Mouse (Mus musculus) adrenal gland, adult 2 months (tissue): ENCODE data around the gene Map7. TPM values are rescaled to one million over a fixed set of nuclear protein-coding genes. Genes with fewer than 3 reads are reported as not detected.

ENCODE experiments used
- DNase-seq: peaks from one replicate; pipeline ENCODE4 v3.0.0; 2021
- polyA plus RNA-seq: library from polyadenylated mRNA; depleted of rRNA; stranded (reverse); fragments of >200 nt; gene quantifications from 2 replicates; pipeline ENCODE4 v1.2.3, GENCODE M21; 2012
- total RNA-seq, 2 experiments: library from RNA; stranded (reverse); gene quantifications; 2 replicates each; pipeline ENCODE4 v1.2.3; 2021

Gene Map7
- total and polyA plus RNA-seq, 3 experiments: 8.9 to 18.1 (median 14.6) TPM

DNA sequence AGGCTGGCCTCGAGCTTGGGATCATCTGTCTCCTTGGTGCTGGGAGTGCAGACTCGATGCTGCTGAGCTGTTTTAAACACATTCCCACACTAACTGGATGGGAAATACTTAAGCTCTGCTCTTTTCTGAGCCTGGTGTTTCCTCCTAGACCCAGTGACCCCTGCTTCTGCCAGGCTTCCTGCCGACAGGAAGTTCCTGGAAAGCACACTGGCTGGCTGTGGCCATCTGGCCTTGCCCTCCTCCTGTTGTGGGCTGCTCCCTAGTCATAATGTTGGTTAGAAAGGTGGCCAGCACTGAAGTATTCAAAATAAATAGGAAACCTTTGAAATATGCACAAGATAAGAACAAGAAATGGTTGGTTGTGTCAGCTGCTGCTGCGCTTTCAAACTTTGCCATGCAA lies 86.2 kb downstream of the Map7 start:
- DNase-seq: peak; percentile 18

DNA sequence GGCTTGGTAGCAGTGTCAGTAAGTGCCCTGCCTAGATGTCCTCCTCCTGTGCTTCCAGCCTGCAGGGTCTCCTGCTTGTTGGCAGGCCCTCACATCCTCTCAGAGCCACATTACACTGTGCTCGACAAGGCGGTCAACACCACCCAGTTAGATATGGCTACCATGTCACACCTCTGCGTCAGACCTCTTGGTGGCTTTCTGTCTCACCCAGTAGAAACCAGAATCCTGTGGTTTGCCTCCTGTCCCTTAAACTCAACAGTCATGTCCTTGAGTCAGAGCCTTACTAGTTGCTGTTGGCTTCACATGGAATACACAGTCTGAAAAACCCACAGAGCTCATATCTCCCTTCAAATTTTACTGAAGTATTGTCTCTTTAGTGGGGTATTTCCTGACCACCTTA lies 87.4 kb downstream of the Map7 start:
- DNase-seq: no peak

DNA sequence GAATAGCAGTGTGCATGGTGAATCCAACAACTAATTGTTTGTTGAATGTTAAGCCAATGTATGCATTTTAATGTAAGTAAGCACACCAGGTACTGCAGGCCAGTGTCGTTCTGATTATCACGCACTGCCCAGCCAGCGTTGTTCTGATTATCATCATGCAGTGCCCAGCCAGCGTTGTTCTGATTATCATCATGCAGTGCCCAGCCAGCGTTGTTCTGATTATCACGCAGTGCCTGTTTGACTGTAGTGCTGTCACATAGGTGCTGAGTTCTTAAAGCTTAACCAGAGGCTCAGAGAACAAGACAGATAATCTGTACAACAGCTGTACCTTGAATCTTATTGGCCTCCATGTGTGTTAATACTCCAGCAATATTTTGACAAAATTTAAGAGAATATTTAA lies 88.0 kb downstream of the Map7 start:
- DNase-seq: no peak

DNA sequence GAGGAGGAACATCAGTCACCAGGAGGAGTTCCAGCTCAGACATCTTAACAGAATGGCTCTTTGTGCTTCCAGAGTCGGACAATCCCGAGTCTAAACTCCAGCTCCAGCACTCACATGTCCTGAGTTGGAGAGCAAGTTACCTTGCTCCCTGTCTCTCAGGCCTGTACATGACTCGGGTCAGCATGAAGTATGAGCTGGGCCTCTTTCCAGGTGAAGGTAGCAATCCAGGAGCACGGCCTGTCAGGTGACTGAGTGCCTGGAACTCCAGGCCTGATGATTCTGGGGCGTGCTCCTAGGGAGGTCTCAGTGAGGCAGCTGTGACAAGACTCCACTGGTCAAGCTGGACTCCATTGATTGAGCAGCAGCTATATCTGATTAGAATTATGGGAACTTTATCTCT lies 90.0 kb downstream of the Map7 start:
- no peak for DNase-seq

DNA sequence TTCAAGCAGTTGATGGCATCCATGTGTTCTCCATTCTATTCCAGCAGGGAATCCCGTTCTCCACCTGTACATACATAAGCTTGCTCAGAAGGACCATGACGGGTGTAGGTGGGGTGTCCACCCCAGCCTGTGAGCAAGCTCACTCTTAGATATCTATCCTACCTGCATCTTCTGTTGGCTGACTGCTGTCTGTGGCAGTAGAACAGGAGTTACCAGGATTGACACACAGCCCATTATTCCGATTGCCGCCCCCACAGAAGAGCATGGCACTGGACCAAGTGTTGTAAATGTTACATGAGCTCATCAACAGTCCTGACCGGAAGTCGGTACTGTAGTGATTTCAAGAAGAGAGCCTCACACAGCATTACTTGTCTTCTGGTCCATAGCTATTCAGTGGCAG lies 92.6 kb downstream of the Map7 start:
- no peak for DNase-seq

DNA sequence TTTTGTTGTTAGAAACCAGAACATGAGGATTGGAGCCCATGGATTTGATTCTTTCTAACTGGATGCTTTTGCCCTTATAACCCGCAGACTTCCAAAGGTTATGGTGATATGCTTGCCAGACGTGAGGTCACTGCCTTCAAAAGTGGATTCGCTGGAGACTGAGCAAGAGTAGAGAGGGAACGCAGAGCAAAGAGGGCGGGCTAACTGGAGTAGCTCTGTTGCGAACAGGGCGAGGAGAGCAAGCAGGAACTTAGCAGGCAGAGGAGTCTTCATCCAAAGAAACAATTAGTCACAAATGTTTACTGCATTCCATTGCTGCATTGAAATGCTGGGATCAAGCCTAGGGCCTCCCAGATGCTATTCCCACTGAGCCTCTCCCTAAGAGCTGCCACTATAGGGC lies 95.0 kb downstream of the Map7 start:
- DNase-seq: no peak

DNA sequence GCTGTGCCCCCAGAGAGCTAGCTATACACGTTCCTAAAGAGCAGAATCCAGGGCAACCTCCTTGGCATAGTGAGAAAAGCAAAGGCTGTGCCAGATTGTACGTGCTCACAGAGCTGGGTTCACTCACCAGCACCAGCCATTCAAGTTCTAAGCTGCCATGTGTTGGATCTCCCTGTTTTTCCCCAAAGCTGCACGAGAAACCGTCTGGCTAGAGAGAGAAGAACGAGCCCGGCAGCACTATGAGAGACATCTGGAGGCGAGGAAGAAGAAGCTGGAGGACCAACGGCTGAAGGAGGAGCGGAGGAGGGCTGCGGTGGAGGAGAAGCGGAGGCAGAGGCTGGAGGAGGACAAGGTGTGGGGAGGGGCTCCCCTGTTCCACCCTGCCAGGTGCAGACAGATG lies 96.8 kb downstream of the Map7 start:
- no peak for DNase-seq

DNA sequence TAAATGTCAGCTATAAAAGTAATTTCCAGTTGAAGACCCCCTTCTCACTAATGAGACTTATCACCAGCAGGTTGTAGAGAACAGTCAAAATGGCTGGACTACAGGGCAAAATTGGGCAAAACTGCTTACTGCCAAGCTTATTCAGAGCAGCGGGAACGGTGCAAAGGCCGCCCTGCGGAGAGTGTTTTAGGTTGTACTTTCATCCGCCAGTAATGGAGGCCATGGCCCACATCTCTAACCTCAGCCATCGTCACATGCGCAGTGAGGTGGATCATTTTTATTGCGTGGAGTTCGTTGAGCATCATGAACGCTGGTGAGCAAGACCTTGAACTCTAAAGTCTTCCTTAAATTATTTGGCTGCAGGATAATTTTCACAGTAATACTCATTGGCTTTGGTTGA lies 100.8 kb downstream of the Map7 start:
- no peak for DNase-seq

DNA sequence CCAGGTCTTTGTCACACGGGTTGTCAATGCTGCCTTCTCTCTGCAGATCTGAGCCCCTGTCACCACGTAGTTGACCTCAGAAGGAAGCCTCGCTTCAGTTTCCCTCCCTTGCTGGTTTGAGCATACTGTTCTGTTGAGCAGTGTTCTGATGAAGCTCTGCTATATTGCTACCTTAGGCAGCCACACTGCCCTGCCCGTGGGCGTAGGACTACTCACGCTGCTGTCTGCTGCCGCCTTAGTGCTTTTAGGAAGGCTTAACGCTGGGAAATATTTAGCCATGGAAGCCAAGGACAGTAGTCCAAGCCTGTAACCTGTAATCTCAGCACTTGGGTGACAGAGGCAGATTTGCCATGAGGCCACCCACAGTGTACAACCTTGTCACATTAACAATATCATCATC lies 107.3 kb downstream of the Map7 start:
- DNase-seq: no peak

DNA sequence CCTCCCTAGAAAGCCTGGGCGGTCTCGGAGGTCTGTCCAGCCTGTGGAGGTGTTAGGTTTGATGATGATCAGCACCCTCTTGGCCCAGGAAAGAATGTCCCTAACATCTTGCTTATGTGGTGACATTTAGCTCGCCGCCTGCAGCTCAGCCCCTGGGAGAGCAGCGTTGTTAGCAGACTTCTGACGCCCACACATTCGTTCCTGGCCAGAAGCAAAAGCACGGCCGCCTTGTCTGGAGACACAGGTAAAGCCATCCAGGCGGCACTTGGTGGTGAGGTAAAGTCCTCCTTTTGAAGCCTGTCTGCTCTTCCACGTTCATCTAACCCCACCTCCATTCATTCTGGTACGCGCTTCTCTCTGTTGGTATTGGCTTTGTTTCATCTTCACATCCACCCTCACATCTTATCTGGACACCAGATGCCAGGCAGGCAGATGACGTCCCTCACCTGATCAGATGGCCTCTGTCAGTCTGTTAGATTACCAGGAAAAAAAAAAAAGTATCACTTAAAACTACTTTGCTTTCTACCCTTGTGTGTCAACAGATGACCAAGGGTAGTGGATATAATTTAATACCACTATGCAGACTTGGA lies 108.9 kb downstream of the Map7 start:
- DNase-seq: no peak

DNA sequence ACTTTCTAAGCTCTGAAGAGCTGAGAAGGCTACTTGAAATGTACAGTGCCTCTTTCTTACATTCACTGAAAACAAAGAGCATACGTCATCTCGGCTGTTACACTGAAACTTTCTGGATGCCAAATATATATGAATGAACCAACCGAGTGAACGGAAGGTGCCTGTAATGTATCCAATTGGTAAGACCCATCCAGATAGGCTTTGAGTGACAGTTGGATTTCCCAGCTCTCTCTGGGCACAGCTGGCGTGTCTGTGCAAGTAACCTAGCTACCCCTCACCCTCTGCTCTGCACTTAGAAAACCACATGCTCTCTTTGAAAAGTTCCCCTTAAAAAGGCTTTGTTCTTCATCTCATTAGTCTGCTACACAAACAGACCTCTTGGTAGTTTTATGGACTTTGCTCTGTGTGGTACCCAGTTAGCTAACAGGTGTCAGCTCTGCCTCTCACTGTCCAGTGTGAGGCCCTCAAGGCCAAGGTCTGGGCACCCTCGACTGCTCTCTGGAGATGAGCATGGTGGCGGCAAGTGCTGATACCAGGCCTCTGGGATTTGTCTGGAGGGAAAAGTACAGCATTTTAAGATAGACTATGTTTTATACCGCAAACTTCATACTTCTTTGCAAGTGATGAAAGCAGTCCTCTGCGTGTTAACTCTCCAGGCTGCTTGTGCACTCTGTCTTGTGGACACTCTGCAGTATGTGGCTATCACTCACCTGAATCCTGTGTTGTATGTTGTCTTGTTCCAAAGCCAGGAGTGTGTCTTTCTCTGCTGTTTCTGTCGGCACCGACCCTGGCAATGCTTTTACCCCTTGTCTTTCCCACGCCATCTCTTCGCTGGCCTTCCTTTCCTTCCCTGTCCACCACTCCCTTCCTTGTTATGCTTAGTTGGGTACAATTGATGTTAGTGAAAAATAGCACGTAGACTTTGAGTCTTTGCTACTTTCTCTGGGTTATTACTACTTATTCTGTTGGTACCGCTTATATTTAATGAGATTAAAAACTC lies 109.8 kb downstream of the Map7 start:
- no peak for DNase-seq

DNA sequence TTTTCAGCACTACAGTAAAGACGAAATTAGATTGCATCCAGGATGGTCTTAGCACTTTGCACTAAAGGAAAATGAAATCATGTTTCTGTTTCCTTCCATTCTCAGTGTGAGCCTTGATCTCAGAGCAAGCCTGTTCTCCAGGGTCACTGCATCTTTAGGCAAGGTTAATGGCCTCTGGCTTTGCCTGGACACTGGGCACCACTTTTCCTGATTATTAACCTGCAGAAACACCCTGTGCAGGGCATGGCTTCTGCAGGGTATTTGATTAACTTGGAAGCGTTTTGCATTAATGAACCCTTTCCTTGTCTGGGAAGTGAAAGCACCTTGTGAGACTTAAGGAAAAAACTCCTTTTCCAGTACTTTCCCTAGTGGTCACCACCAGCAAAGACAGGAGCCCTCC lies 111.2 kb downstream of the Map7 start:
- no peak for DNase-seq

DNA sequence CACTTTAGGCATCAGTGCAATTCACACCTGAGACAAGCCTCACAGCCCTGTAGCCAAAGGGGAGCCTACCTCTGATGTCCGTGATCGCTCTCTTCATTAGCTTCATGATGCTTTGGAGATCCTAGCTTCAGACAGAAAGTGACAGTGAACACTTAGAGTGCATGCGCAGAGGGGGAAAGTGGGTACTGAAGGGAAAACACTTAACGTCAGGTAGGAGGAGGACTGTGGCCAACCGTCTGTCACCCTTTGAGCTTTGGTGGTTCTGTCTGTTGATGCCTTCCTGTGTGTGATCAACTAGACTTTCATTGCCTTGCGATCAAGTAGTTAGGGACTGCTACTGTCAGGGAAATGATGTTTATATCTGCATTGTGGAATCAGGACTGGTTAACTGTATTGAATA lies 114.6 kb downstream of the Map7 start:
- no peak for DNase-seq

DNA sequence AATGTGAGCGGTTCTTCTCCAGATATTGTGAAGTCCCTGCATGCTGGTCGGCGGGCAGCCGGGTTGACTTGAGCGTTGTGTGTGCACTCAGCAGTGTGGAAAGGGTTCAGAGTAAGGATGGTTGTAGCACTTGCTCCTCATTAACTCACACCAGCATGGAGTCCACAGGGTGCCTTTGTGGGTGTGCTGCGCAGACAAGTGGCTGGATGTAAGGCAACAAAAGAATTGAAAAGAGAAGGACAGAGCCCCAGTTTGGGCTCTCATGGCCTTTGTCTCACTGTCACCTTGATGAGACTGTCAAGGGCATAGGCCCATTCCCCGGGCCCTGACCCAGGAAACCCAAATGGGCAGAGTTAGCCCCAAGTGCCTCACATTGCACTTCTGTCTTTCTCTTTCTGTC lies 116.2 kb downstream of the Map7 start:
- DNase-seq: no peak

DNA sequence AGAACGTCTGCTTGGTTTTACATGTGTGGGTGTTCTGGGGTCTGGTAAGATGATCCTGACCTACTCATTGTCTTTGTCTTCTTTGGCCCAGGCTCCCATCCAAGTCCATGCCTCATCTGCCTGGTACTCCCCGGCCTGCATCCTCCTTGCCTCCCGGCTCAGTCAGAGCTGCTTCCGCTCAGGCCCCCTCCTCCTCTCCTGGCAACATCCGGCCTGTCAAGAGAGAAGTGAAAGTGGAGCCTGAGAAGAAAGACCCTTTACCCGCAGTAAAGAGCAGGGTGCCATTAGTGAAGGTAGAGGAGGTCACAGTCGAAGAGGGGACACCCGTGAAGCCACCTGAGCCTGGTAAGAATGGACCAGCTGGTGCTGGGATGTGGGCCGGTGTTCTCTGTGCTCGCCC lies 118.8 kb downstream of the Map7 start:
- peak; percentile 45 for DNase-seq

DNA sequence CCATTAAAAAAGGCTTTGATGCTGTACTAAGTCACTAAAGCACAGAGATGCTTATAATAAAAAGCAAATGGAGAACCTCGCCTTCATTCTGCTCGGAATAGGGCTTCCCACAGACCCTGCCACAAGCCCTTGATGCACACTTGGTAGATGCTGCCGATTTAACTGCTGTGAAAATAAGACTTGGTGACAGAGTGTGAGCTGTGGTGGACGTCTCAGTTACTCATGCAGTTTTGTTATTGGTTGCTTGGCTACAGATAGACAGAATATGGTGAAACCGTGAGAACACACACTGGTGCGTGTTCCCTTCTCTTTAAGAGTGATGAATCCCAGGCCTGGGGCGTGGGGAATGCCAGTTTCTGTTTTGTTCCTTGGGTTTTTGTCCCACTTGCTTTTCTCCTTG lies 120.7 kb downstream of the Map7 start:
- no peak for DNase-seq

DNA sequence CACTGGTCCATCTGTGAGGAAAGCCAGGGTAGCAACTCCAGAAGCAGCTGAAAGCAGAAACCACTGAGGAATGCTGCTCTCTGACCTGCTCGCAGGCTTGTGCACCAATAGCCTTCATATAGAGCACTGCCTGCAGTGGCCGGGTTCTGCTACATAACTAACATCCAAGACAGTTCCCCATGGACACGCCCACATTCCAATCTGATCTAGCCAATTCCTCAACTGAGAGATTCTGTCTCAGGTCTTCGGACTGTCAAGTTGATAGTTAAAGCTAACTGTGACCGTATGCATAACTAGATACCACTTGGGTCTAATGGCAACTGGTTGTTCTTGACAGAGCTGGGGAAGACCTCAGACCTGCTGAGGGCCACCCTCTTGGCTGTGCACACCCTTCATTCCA lies 124.1 kb downstream of the Map7 start:
- no peak for DNase-seq

DNA sequence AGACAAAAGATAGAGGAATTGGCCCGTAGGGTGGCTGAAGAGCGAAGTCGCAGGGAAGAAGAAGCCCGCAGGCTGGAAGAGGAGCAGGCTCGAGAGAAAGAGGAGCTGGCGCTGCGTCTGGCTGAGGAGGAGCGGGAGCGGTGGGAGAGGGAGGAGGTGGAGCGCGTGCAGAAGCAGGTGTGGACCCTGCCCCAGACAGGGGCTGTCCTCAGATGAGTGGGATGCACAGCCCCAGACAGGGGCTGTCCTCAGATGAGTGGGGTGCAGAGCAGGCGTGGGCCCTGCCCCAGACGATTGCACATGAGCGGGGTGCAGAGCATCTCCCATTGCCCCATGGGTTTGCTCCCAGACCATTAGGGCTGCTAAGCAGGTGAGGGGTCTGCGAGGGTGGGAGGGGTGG lies 125.0 kb downstream of the Map7 start:
- DNase-seq: no peak

DNA sequence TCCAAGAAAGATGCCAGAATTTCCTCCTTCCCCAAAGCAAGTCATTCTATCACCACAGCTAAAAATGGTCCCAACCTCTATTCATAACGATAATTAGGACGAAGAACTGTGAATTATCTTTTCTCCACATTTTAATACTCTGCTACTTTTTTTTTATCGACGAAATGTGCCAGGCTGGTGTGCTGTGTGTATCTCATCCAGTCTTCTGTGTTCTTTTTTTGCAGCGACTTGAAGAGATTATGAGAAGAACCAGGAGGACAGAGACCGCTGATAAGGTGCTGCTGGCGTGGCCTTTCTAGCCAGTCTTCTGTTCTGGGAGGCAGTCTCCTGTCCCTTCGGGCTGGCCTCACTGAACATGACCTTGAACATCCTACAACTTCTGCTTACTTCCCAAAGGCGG lies 125.8 kb downstream of the Map7 start:
- DNase-seq: no peak

DNA sequence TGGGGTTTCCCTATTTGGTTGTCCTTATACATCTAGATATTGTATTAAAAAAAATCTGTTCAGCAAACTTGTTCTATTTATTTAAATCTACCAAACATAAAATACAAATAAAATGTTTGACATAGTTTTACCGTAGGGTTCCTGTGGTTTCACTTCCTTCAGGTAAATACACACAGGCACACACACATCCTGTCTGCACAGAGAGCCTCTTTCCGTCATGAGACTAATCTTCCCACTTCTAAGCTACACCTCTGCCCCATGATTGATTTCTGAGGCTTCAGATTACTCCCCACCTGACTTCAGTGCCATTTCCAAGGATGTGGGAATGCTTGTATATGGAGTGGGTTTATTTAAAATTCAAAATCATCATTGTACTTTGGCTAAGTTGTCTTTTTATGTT lies 133.2 kb downstream of the Map7 start:
- DNase-seq: no peak

DNA sequence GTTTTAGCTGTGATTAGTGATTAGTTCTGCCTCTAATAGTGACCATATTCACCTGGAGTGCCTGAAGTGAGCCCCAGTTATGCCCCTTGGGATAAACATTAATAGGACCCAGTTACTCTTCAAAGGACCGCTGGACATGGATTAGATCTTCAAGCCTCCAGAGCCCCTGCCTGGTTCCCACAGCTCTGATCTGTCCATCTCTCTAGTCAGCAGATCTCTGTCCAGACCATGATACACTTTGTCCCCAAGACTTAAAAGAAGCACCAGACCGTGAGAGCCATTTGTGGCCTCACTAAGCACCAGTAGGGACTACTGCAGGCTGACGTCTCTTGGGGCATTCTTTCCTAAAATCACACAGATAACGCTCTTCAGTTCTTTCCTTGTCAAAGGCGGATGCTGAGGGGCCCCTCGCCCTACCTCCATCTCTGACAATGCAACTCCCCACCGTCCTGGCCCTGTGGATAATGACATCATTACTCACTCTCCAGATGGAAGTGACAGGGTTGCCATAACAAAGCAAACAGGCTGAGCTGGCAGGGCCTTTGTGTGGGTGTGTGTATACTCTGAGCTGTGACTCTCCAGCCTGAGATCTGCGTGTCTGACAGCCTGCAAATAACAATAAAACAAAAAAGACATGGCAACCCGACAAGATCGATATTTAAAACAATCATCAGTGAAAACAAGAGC lies 137.2 kb downstream of the Map7 start:
- DNase-seq: peak; percentile 11

DNA sequence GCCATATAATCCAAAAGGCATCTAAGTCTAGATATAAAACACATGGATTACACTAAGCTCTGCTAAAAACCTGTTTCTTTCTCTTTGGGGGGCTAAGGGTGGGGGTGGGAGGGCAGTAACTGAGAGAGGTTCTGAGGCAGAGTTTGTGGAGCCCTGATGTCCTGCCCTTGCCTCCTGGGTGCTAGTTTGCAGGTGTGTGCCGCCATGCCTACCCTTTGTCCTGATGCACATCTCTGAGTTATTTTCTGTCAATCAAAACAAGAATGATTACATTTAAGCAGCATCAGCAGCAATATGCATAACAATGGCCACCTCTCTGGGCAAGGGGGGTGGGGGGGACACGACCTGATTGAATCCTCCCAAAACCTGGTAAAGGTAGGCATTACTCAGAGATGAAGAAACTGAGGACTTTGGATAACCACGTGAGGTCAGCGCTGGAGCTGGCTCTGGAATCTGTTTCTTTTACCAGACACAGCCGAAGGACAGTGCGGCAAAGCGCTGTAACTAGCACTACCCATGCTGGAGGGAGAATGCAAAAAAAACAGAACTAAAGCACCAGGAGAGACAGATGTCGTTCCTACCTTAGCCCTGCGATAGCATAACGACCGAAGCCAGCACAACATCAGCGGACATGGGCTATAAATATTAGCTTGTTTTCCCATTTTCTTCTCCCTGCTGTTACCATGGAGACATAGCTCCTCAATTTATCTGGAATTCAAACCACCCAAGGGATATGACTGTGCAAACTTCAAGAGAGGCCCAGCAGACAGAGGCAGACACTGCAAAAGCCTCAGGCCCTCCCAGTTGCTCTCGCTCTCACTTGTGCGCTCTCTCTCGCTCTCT lies 137.9 kb downstream of the Map7 start:
- DNase-seq: peak; percentile 11
